Mouse (Mus musculus): Measurements from ENCODE around the gene Spag7.

Gene Spag7

DNA sequence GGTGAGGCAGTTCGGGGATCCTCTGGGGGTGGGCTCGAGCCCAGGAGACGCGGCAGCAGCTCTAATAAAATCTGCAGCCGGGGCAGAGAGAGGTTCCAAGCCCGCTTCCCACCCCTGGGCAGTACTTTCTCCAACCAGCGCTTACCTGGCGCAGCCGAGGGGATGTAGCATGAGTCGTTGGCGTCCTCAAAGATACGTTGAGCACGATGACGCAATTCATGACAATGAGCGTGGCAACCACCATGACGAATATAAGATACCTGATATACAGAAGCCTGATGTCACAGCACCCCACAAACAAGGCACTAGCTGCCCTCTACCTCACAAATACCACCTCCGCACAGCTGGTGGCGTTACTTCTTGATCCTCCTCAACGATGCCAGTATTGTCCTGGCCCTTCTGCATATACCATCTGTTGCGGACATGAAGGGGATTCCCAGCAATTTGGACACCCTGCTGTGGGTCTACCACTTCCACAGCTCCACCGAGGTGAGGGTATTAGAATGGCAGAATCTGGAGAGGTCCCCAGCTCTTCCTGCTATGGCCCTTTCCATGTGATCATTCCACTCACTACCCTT, 53.6 kb downstream of the Spag7 start, which contains the start of gene 4930544D05Rik:
TSS of gene 4930544D05Rik (plus strand) at position 333 of the 578 bp plus-strand sequence.
- in situ Hi-C loops (cut with MboI, MseI): loop anchor here (10.0 kb wide), 1 partner anchor 91 kb away; the partner anchor contains the start of gene Psmb6

DNA sequence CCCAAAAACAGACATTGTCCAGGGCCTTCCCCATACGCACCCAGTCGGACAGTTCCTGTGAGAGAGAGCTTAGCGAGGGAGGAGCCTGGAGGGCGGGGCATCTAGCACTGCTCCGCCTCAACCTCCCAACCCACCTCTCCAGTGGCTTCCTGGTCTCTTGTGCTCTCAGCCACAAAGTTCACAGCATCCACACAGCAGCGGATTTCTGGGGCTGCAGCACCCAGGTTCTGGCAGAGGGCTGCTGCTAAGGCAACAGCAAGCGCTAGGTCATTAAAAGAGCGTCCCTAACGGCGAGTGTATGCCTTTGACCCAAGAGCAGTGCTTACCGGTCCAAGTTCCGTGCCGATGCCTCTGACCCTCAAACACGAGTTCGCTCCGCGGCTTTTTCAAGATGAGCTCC, 54.1 kb downstream of the Spag7 start:
- in situ Hi-C loops (cut with MboI, MseI): loop anchor here (10.0 kb wide), 1 partner anchor 90 kb away; the partner anchor contains the start of gene Psmb6
